Mouse (Mus musculus): ENCODE measurements around the gene Cela2a. TPM values are rescaled to one million over a fixed set of nuclear protein-coding genes. Genes with fewer than 3 reads are reported as not detected.

Gene Cela2a
- total and polyA plus RNA-seq, 3 experiments = 0.30 to 2.6 (median 0.43) TPM

GRCm38 (mm10) chr4:141861591-141862295 is 35.8 kb upstream of the Cela2a start:
- Histone ChIP-seq H3K9ac (ENCODE audit: insufficient read depth, low read depth) (no peak overlapping the region), H3K36me3 (replicated peaks in 1 of 2; ENCODE audit: control insufficient read depth in 1 of 2, insufficient read depth in 1 of 2, low read length in 1 of 2) (peaks cover 36 to 87% of the 10 kb centered on the region in 2 experiments), H3K4me3 (replicated peaks in 1 of 3; ENCODE audit: low read depth in 2 of 3, low read length in 2 of 3, poor library complexity in 1 of 3) (no peak overlapping the region), H3K4me2 (ENCODE audit: insufficient read depth, low read depth, poor library complexity, severe bottlenecking) (no peak overlapping the region), H3K27ac (ENCODE audit: insufficient read depth, low read depth) (no peak overlapping the region), H3K4me1 (ENCODE audit: control insufficient read depth in 1 of 2, insufficient read depth in 2 of 2) (peaks cover 5 to 49% of the 10 kb centered on the region in 2 experiments; a peak in 2 of 4 replicates), H3K79me2 (replicated peaks; ENCODE audit: control insufficient read depth, extremely low read depth, insufficient read depth, poor library complexity, severe bottlenecking) (no peaks in the 10 kb centered on the region), H3K9me3 (replicated peaks; ENCODE audit: low read length) (peaks cover 11% of the 10 kb centered on the region), H3K27me3 (replicated peaks) (no peaks in the 10 kb centered on the region)
- dilution Hi-C loops (cut with MboI; ENCODE audit: extremely low pct_ligation_motif_present, extremely low pct_unique_long_range_greater_than_20kb, low sequenced_read_pairs) (no loop called here), in situ Hi-C loops (cut with MboI; ENCODE audit: low pct_ligation_motif_present, low pct_unique_long_range_greater_than_20kb, low sequenced_read_pairs) (loop anchor here (5.0 to 10.0 kb wide), 2 partner anchors 96 to 213 kb away; no protein-coding TSS in a partner anchor)
- no peak for DNase-seq (ENCODE audit: extremely low read depth)
- TF ChIP-seq NELFE (IDR thresholded peaks at IDR 0.05; ENCODE audit: low read depth, low read length) (no peak), ZC3H11A (IDR thresholded peaks at IDR 0.05; ENCODE audit: low read depth, low read length) (no peak), ZNF384 (IDR thresholded peaks at IDR 0.05; ENCODE audit: low read depth, low read length) (no peak), IRF4 (IDR thresholded peaks at IDR 0.05; ENCODE audit: low read depth, low read length) (no peak), NRF1 (IDR thresholded peaks at IDR 0.05; ENCODE audit: low read depth, low read length) (no peak), PAX5 (IDR thresholded peaks at IDR 0.05; ENCODE audit: low read length) (no peak), MXI1 (IDR thresholded peaks at IDR 0.05; ENCODE audit: low read depth, low read length) (no peak), KAT2A (IDR thresholded peaks at IDR 0.05; ENCODE audit: insufficient replicate concordance, low read length) (no peak), JUND (conservative IDR thresholded peaks at IDR 0.05; ENCODE audit: low read depth, low read length) (no peak), TBP (conservative IDR thresholded peaks at IDR 0.05; ENCODE audit: low read depth, low read length) (no peak), ELF1 (IDR thresholded peaks at IDR 0.05; ENCODE audit: low read depth, low read length) (no peak), MYC (IDR thresholded peaks at IDR 0.05; ENCODE audit: low read depth, low read length) (no peak)

GRCm38 (mm10) chr4:141860246-141860841 is 34.4 kb upstream of the Cela2a start:
- H3K4me2 ChIP-seq (ENCODE audit: insufficient read depth, low read depth, poor library complexity, severe bottlenecking) = no peak overlapping the region
- H3K4me1 ChIP-seq (ENCODE audit: control insufficient read depth in 1 of 2, insufficient read depth in 2 of 2) = peaks cover 5 to 35% of the 10 kb centered on the region in 2 experiments; a peak in 2 of 4 replicates
- dilution Hi-C loops (cut with MboI; ENCODE audit: extremely low pct_ligation_motif_present, extremely low pct_unique_long_range_greater_than_20kb, low sequenced_read_pairs) = no loop called here
- peaks cover 36 to 73% of the 10 kb centered on the region in 2 experiments for H3K36me3 ChIP-seq (replicated peaks in 1 of 2; ENCODE audit: control insufficient read depth in 1 of 2, insufficient read depth in 1 of 2, low read length in 1 of 2)
- H3K27me3 ChIP-seq (replicated peaks) = no peaks in the 10 kb centered on the region
- in situ Hi-C loops (cut with MboI; ENCODE audit: low pct_ligation_motif_present, low pct_unique_long_range_greater_than_20kb, low sequenced_read_pairs) = loop anchor here (5.0 to 10.0 kb wide), 2 partner anchors 97 to 214 kb away; no protein-coding TSS in a partner anchor
- H3K79me2 ChIP-seq (replicated peaks; ENCODE audit: control insufficient read depth, extremely low read depth, insufficient read depth, poor library complexity, severe bottlenecking) = no peaks in the 10 kb centered on the region
- no peak for TF ChIP-seq NRF1 (IDR thresholded peaks at IDR 0.05; ENCODE audit: low read depth, low read length)
- no peak for TF ChIP-seq PAX5 (IDR thresholded peaks at IDR 0.05; ENCODE audit: low read length)
- H3K9me3 ChIP-seq (replicated peaks; ENCODE audit: low read length) = peaks cover 11% of the 10 kb centered on the region
- H3K4me3 ChIP-seq (replicated peaks in 1 of 3; ENCODE audit: low read depth in 2 of 3, low read length in 2 of 3, poor library complexity in 1 of 3) = no peak overlapping the region
- DNase-seq (ENCODE audit: extremely low read depth) = no peak
- H3K27ac ChIP-seq (ENCODE audit: insufficient read depth, low read depth) = no peak overlapping the region
- no peak overlapping the region for H3K9ac ChIP-seq (ENCODE audit: insufficient read depth, low read depth)
